Mouse (Mus musculus) erythroblast, embryonic 14.5 days (primary cell): Measurements from ENCODE around the gene Cbl.

Experiments
- GATA1 ChIP-seq: IDR thresholded peaks from 2 replicates; pipeline ENCODE4 v1.6.1; 2012; ENCODE audit warnings: low read length, inconsistent platforms, mixed read lengths
- TAL1 ChIP-seq: IDR thresholded peaks from 3 replicates; pipeline ENCODE4 v1.6.1; 2012; ENCODE audit warnings: low read length, inconsistent platforms, mixed read lengths

- TF ChIP-seq GATA1 (no peak), TAL1 (no peak)
These were observed 117.7 kb downstream of the Cbl start for GRCm38 (mm10) chr9:44116182-44116581.
